Mouse (Mus musculus) heart, postnatal 0 days (tissue): ENCODE results near the gene Wdr5. TPM values are rescaled to one million over a fixed set of nuclear protein-coding genes. Genes with fewer than 3 reads are reported as not detected.
A peak's percentile ranks its signal among the peaks of the same experiment; 100 is the strongest.
"Not testable (repeated sequence)": the region's sequence is repeated elsewhere in the genome, so short reads cannot be mapped to it uniquely, and the experiment has no call there.

ENCODE experiments used
- ATAC-seq: fragments of 200-750 bp; cut with Nextera tagmentation; 2 replicates; pipeline ENCODE4 v1.8.0; 2017; ENCODE audit warnings: low read depth, moderate number of reproducible peaks, moderate library complexity; ENCODE audit not compliant: insufficient read depth
- DNase-seq: peaks from one replicate; pipeline ENCODE4 v3.0.0-alpha.2; 2016; ENCODE audit warnings: low spot score
- H3K27ac ChIP-seq: fragments of 300-500 bp; sonication (generic); 2 replicates; pipeline ENCODE4 v1.5.1; 2014; ENCODE audit warnings: low read depth, mild to moderate bottlenecking
- H3K27me3 ChIP-seq: fragments of 300-500 bp; sonication (generic); 2 replicates; pipeline ENCODE4 v1.6.1; 2014; ENCODE audit warnings: low read length, mixed read lengths; ENCODE audit not compliant: control insufficient read depth, insufficient read depth
- H3K36me3 ChIP-seq: fragments of 300-500 bp; sonication (generic); replicated peaks from 2 replicates; pipeline ENCODE4 v1.6.1; 2014; ENCODE audit warnings: low read length, mixed read lengths; ENCODE audit not compliant: control insufficient read depth, insufficient read depth
- H3K4me1 ChIP-seq: fragments of 300-500 bp; sonication (generic); 2 replicates; pipeline ENCODE4 v1.6.1; 2014; ENCODE audit warnings: antibody characterized with exemption; ENCODE audit not compliant: control insufficient read depth, insufficient read depth
- H3K4me2 ChIP-seq: fragments of 300-500 bp; sonication (generic); 2 replicates; pipeline ENCODE4 v1.6.1; 2014; ENCODE audit warnings: low read depth, mild to moderate bottlenecking, low read length, moderate library complexity
- H3K4me3 ChIP-seq: fragments of 300-500 bp; sonication (generic); 2 replicates; pipeline ENCODE4 v1.5.1; 2014; ENCODE audit warnings: low read depth, low read length
- H3K9ac ChIP-seq: fragments of 300-500 bp; sonication (generic); replicated peaks from 2 replicates; pipeline ENCODE4 v1.6.1; 2014; ENCODE audit warnings: low read depth, low read length, mixed read lengths
- H3K9me3 ChIP-seq: fragments of 300-500 bp; sonication (generic); replicated peaks from 2 replicates; pipeline ENCODE4 v1.6.1; 2016; ENCODE audit warnings: low read length; ENCODE audit not compliant: control insufficient read depth
- CTCF ChIP-seq: IDR thresholded peaks from 2 replicates; pipeline ENCODE4 v1.5.1; 2016; ENCODE audit warnings: antibody characterized with exemption, control low read depth, low read depth
- EP300 ChIP-seq: IDR thresholded peaks from 2 replicates; pipeline ENCODE4 v1.6.1; 2016; ENCODE audit warnings: antibody characterized with exemption, low read depth
- WGBS: fragments of 180-500 bp; shearing (Covaris S2); extraction: QIAGEN DNeasy Blood & Tissue Kit; methylation state at CpG from one replicate; pipeline ENCODE4 v1.1.7; 2014; 5-methylcytosine and 5-hydroxymethylcytosine counted together
- polyA plus RNA-seq: library from polyadenylated mRNA; unstranded; fragments of >200 nt; fragmentation: Nextera tagmentation; extraction: Ambion mirVana; gene quantifications from 2 replicates; pipeline ENCODE4 v1.2.1, GENCODE M21; 2015
- total RNA-seq: library from RNA; depleted of rRNA; stranded (reverse); fragments of >200 nt; gene quantifications from 2 replicates; pipeline ENCODE4 v1.2.3, GENCODE M21; 2014; ENCODE audit warnings: low replicate concordance

Wdr5 gene
- total and polyA plus RNA-seq, 2 experiments from 2014 or later: 17.8 to 21.8 TPM

GRCm38 (mm10) chr2:27513861-27514260, 1.1 kb upstream of the Wdr5 start:
- peak overlapping the region; percentile 83; the same call in 1 of the 2 replicates for H3K27ac ChIP-seq
- H3K4me1 ChIP-seq: peaks cover 19% of the 10 kb centered on the region
- TF ChIP-seq CTCF (no peak), EP300 (no peak)
- H3K9ac ChIP-seq: peak overlapping the region; percentile 81
- H3K36me3 ChIP-seq: peaks cover 7% of the 10 kb centered on the region
- 0 out of 2 replicates have a peak overlapping the region, but pooled peaks have one; percentile 74 for H3K4me3 ChIP-seq
- no peaks in the 10 kb centered on the region for H3K27me3 ChIP-seq
- DNase-seq: no peak
- 71% methylated on average over 5 of the region's 5 CpGs for WGBS
- H3K9me3 ChIP-seq: no peaks in the 10 kb centered on the region
- ATAC-seq: no peak
- peak overlapping the region; percentile 89 for H3K4me2 ChIP-seq

GRCm38 (mm10) chr2:27515341-27516166, 597 bp downstream of the Wdr5 start:
- ATAC-seq (peak; percentile 49), DNase-seq (no peak)
- Histone ChIP-seq H3K27me3 (no peaks in the 10 kb centered on the region), H3K36me3 (peaks cover 24% of the 10 kb centered on the region), H3K4me2 (peak overlapping the region; percentile 89), H3K9me3 (no peaks in the 10 kb centered on the region), H3K4me1 (peaks cover 19% of the 10 kb centered on the region), H3K9ac (peak overlapping the region; percentile 81), H3K27ac (peak overlapping the region; percentile 83), H3K4me3 (peak overlapping the region; percentile 74)
- TF ChIP-seq CTCF (no peak), EP300 (no peak)
- under 1% methylated on average over 36 of the region's 40 CpGs for WGBS

GRCm38 (mm10) chr2:27516289-27516688, 1.3 kb downstream of the Wdr5 start:
- H3K9ac ChIP-seq: peak overlapping the region; percentile 81; the same call in 1 of the 2 replicates
- no peak overlapping the region for H3K27ac ChIP-seq
- WGBS: 18% methylated on average over 1 of the region's 1 CpGs
- peak overlapping the region; percentile 74; the same call in 1 of the 2 replicates for H3K4me3 ChIP-seq
- ATAC-seq: no peak
- peak overlapping the region; percentile 89 for H3K4me2 ChIP-seq
- no peak for DNase-seq
- H3K9me3 ChIP-seq: no peaks in the 10 kb centered on the region
- TF ChIP-seq EP300 (no peak), CTCF (no peak)
- H3K36me3 ChIP-seq: peaks cover 31% of the 10 kb centered on the region
- H3K4me1 ChIP-seq: peaks cover 19% of the 10 kb centered on the region
- no peaks in the 10 kb centered on the region for H3K27me3 ChIP-seq

GRCm38 (mm10) chr2:27518283-27518682, 3.3 kb downstream of the Wdr5 start:
- no peaks in the 10 kb centered on the region for H3K27me3 ChIP-seq
- H3K4me3 ChIP-seq: no peak overlapping the region
- H3K9me3 ChIP-seq: no peaks in the 10 kb centered on the region
- DNase-seq (no peak), ATAC-seq (no peak)
- no peak overlapping the region for H3K4me2 ChIP-seq
- 94% methylated on average over 3 of the region's 3 CpGs for WGBS
- peaks cover 48% of the 10 kb centered on the region for H3K36me3 ChIP-seq
- no peak overlapping the region for H3K9ac ChIP-seq
- TF ChIP-seq EP300: no peak
- TF ChIP-seq CTCF: peak; percentile 28; the same call in 1 of the 2 replicates
- H3K27ac ChIP-seq: no peak overlapping the region
- peaks cover 19% of the 10 kb centered on the region for H3K4me1 ChIP-seq

- H3K4me1 ChIP-seq, H3K27me3 ChIP-seq, ATAC-seq, H3K4me3 ChIP-seq, H3K4me2 ChIP-seq, DNase-seq, H3K9me3 ChIP-seq, H3K9ac ChIP-seq: not testable (repeated sequence)
- Histone ChIP-seq H3K36me3 (peaks cover 30% of the 10 kb centered on the region), H3K27ac (peak overlapping the region; percentile 38; the same call in 1 of the 2 replicates)
- 59% methylated on average over 5 of the region's 5 CpGs for WGBS
Observed at GRCm38 (mm10) chr2:27538455-27539330, 23.7 kb downstream of the Wdr5 start.
